Mouse (Mus musculus) 416B (cell line): ENCODE measurements at regions not wholly inside any gene's neighbourhood (a gene's known extent, or its start where the extent isn't known, plus 50 kb on each side); places are given as distances from the start of the nearest gene placed in this dataset.
A peak's percentile ranks its signal among the peaks of the same experiment; 100 is the strongest.

Source experiments
- DNase-seq: peaks from one replicate; pipeline ENCODE4 v3.0.0; 2011; ENCODE audit warnings: low read depth

GRCm38 (mm10) chr5:45027876-45028275, 228.4 kb upstream of the Ldb2 start:
- no peak for DNase-seq

GRCm38 (mm10) chr5:45025383-45025782, 225.9 kb upstream of the Ldb2 start:
- DNase-seq = no peak

GRCm38 (mm10) chr5:45007930-45008329, 208.4 kb upstream of the Ldb2 start:
- DNase-seq = no peak

GRCm38 (mm10) chr5:45000996-45001395, 201.5 kb upstream of the Ldb2 start:
- no peak for DNase-seq

- DNase-seq = no peak
Measured at GRCm38 (mm10) chr5:44999032-44999431, 199.6 kb upstream of the Ldb2 start.

- no peak for DNase-seq
Measured at GRCm38 (mm10) chr5:44975456-44976195, 176.1 kb upstream of the Ldb2 start.

GRCm38 (mm10) chr5:44943023-44943921, 143.8 kb upstream of the Ldb2 start:
- DNase-seq = no peak

GRCm38 (mm10) chr5:44942575-44942974, 143.1 kb upstream of the Ldb2 start:
- DNase-seq = no peak

GRCm38 (mm10) chr5:44925476-44925875, 126.0 kb upstream of the Ldb2 start:
- DNase-seq = no peak

GRCm38 (mm10) chr5:44922129-44922775, 122.8 kb upstream of the Ldb2 start:
- no peak for DNase-seq

- DNase-seq = no peak
Measured at GRCm38 (mm10) chr5:44917816-44918213, 118.3 kb upstream of the Ldb2 start.

- no peak for DNase-seq
Measured at GRCm38 (mm10) chr5:44917173-44917815, 117.8 kb upstream of the Ldb2 start.

- no peak for DNase-seq
Measured at GRCm38 (mm10) chr5:44902541-44902940, 103.1 kb upstream of the Ldb2 start.

GRCm38 (mm10) chr5:44886566-44887070, 87.1 kb upstream of the Ldb2 start:
- peak; percentile 68 for DNase-seq

GRCm38 (mm10) chr5:44876946-44877345, 77.5 kb upstream of the Ldb2 start:
- DNase-seq = no peak

- no peak for DNase-seq
Measured at GRCm38 (mm10) chr5:44872243-44872642, 72.8 kb upstream of the Ldb2 start.

GRCm38 (mm10) chr5:44863887-44864286, 64.4 kb upstream of the Ldb2 start:
- DNase-seq = no peak

- DNase-seq = no peak
Measured at GRCm38 (mm10) chr5:44863349-44863748, 63.9 kb upstream of the Ldb2 start.

- DNase-seq = no peak
Measured at GRCm38 (mm10) chr5:44854189-44854588, 54.7 kb upstream of the Ldb2 start.
